Mouse (Mus musculus) embryonic facial prominence, embryonic 14.5 days (tissue): Measurements from ENCODE around the gene Mst1. TPM values are rescaled to one million over a fixed set of nuclear protein-coding genes. Genes with fewer than 3 reads are reported as not detected.
A peak's percentile ranks its signal among the peaks of the same experiment; 100 is the strongest.

ENCODE experiments used
- ATAC-seq: fragments of 200-750 bp; cut with Nextera tagmentation; 2 replicates; pipeline ENCODE4 v1.8.0; 2017; ENCODE audit warnings: low read depth, moderate number of reproducible peaks, moderate TSS enrichment
- DNase-seq: peaks from one replicate; pipeline ENCODE4 v3.0.0-alpha.2; 2015; ENCODE audit warnings: low spot score
- H3K27ac ChIP-seq: fragments of 300-500 bp; sonication (generic); replicated peaks from 2 replicates; pipeline ENCODE4 v1.5.1; 2014; ENCODE audit warnings: low read depth, mild to moderate bottlenecking, low read length, moderate library complexity
- H3K27me3 ChIP-seq: fragments of 300-500 bp; sonication (generic); replicated peaks from 2 replicates; pipeline ENCODE4 v1.6.1; 2014; ENCODE audit warnings: low read length; ENCODE audit not compliant: control insufficient read depth, insufficient read depth
- H3K36me3 ChIP-seq: fragments of 300-500 bp; sonication (generic); 2 replicates; pipeline ENCODE4 v1.6.1; 2014; ENCODE audit warnings: low read length, mixed read lengths; ENCODE audit not compliant: control insufficient read depth, insufficient read depth
- H3K4me1 ChIP-seq: fragments of 300-500 bp; sonication (generic); 2 replicates; pipeline ENCODE4 v1.6.1; 2014; ENCODE audit warnings: antibody characterized with exemption, low read length; ENCODE audit not compliant: control insufficient read depth, insufficient read depth
- H3K4me2 ChIP-seq: fragments of 300-500 bp; sonication (generic); 2 replicates; pipeline ENCODE4 v1.6.1; 2014; ENCODE audit warnings: low read depth, mild to moderate bottlenecking, low read length, moderate library complexity, mixed read lengths
- H3K4me3 ChIP-seq: fragments of 300-500 bp; sonication (generic); 2 replicates; pipeline ENCODE4 v1.5.1; 2014; ENCODE audit warnings: low read depth, mild to moderate bottlenecking, low read length
- H3K9ac ChIP-seq: fragments of 300-500 bp; sonication (generic); 2 replicates; pipeline ENCODE4 v1.6.1; 2014; ENCODE audit warnings: low read depth, mild to moderate bottlenecking, low read length, moderate library complexity, mixed read lengths
- H3K9me3 ChIP-seq: fragments of 300-500 bp; sonication (generic); 2 replicates; pipeline ENCODE4 v1.6.1; 2016; ENCODE audit warnings: low read length; ENCODE audit not compliant: control insufficient read depth
- WGBS: fragments of 180-500 bp; shearing (Covaris S2); extraction: QIAGEN DNeasy Blood & Tissue Kit; methylation state at CpG from one replicate; pipeline ENCODE4 v1.1.7; 2014; 5-methylcytosine and 5-hydroxymethylcytosine counted together
- polyA plus RNA-seq: library from polyadenylated mRNA; unstranded; fragments of >200 nt; fragmentation: Nextera tagmentation; extraction: Ambion mirVana; gene quantifications from 2 replicates; pipeline ENCODE4 v1.2.1, GENCODE M21; 2014

Gene Mst1
- polyA plus RNA-seq, 1 experiment from 2014 or later: 0.89 TPM

DNA sequence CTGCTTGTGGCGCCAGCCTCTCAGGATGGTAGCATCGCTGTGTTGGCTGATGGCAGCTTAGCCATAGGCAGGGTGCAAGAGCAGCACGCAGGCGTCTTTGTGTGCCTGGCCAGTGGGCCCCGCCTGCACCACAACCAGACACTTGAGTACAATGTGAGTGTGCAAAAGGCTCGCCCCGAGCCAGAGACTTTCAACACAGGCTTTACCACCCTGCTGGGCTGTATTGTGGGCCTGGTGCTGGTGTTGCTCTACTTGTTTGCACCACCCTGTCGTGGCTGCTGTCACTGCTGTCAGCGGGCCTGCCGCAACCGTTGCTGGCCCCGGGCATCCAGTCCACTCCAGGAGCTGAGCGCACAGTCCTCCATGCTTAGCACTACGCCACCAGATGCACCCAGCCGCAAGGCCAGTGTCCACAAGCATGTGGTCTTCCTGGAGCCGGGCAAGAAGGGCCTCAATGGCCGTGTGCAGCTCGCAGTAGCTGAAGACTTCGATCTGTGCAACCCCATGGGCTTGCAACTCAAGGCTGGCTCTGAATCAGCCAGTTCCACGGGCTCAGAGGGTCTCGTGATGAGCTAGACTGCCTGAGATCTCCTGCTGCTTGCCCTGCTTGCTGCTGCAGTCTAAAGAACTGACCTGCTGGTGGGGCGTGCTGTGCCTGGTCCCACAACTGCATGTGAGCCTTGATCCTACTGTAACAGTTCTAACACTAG lies 25.8 kb upstream of the Mst1 start:
- Histone ChIP-seq H3K9ac (no peak overlapping the region), H3K4me3 (no peak overlapping the region), H3K4me2 (no peak overlapping the region), H3K4me1 (0 out of 2 replicates have a peak, but pooled peaks cover 4% of the 10 kb centered on the region), H3K27me3 (no peaks in the 10 kb centered on the region), H3K9me3 (no peaks in the 10 kb centered on the region), H3K27ac (no peak overlapping the region), H3K36me3 (peaks cover 81% of the 10 kb centered on the region)
- no peak for DNase-seq
- ATAC-seq: no peak
- 90% methylated on average over 22 of the region's 22 CpGs for WGBS

DNA sequence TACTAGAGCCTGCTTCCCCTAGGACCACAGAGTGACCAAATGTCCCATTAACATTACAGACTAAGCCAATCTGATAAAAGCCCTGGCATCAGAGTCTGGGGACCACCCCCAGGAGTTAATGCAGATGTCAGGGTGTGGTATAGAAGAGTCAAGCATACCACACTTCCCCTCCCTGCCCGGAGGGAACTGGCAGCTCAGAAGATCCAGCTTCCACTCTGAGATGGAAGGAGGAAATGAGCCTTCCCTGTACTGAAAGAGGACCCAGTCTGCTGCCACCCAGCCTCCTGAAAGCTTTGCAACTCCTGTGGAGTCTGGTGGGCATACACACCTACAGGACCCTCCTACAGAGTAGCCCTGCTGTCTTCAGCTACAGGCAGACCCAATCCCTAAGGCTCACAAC lies 25.2 kb upstream of the Mst1 start:
- Histone ChIP-seq H3K9ac (0 out of 2 replicates have a peak overlapping the region, but pooled peaks have one; percentile 14), H3K36me3 (peaks cover 86% of the 10 kb centered on the region)
- no peak for DNase-seq

DNA sequence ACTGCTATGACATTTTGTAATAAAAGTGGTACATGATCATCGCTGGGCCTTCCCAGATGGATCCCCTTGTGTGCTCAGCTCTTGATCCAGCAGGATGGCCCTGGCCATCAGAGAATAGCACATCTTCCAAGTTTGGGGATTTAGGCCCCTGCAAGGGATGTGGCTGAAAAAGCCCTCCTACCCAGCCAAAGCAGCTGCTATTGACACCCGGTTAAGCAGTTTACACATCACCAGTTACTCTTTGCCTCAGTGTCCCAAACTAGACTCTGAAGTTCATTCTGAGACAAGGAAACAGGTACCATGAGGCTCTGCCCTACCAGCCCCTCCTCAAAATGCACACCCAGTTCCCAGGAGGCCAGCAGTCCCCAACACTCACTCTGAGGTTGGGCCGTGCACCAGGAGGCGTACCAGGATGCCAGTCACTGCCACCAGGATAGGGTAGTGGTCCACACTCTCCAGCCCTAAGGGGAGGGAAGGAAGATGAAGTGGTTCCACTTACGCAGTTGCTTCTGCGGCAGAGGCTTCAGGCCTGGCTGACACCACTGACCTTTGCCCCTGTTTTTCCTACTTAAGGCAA lies 24.5 kb upstream of the Mst1 start:
- no peak overlapping the region for H3K4me2 ChIP-seq
- H3K36me3 ChIP-seq: peaks cover 84% of the 10 kb centered on the region
- H3K27me3 ChIP-seq: no peaks in the 10 kb centered on the region
- H3K9me3 ChIP-seq: no peaks in the 10 kb centered on the region
- H3K9ac ChIP-seq: 0 out of 2 replicates have a peak overlapping the region, but pooled peaks have one; percentile 14
- WGBS: 94% methylated on average over 6 of the region's 6 CpGs
- no peaks in the 10 kb centered on the region for H3K4me1 ChIP-seq
- no peak for ATAC-seq
- no peak overlapping the region for H3K27ac ChIP-seq
- DNase-seq: no peak
- no peak overlapping the region for H3K4me3 ChIP-seq

More for the DNA sequence above, 25.2 kb upstream of the Mst1 start:
- Histone ChIP-seq H3K27me3 (no peaks in the 10 kb centered on the region), H3K4me3 (no peak overlapping the region), H3K4me2 (no peak overlapping the region), H3K4me1 (no peaks in the 10 kb centered on the region), H3K27ac (no peak overlapping the region), H3K9me3 (no peaks in the 10 kb centered on the region)
- no peak for ATAC-seq
- 83% methylated on average over 1 of the region's 1 CpGs for WGBS

DNA sequence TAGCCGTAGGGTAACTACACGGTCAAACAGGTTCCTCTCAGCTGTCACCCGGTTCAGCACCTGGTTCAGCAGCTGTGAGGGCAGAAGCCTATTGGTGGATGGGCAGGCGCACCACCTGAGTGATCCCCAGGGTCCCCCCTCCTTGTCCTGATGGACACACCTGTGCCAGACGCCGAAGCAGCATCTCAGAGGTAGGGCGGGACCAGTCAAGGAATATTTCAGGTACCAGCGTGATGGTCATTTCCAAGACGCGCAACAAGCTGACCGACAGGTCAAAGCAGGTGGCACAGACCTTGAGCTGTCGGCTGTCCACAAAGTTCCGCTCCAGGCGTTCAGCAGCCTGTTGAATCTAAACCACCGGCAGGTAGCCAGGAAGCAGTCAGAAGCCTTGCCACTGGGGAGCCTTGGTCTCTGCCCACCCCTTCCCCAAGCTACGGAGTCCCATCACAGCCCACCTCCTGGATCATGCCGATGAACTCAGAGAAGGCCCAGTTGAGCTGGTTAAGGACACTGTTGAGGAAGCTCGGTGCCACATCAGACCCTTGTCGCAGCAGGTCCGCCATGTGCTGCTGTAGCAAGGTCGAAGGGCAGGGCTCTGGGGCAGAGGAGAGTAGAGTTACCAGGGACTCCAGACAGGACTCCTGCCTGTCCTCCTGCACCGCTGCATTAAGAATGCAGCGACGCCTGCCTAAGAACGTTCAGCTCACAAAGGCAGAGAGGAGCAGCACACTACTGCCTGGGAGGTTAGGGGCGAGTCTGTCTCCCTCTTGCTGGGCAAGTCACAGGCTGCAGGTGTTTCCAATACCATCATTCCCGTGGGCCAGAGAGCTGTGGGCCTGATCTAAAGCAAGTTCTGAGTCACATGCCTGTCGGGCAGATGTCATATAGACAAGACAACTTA lies 23.6 kb upstream of the Mst1 start:
- Histone ChIP-seq H3K4me3 (no peak overlapping the region), H3K4me2 (no peak overlapping the region), H3K36me3 (peaks cover 80% of the 10 kb centered on the region), H3K9ac (no peak overlapping the region), H3K9me3 (no peaks in the 10 kb centered on the region), H3K27me3 (no peaks in the 10 kb centered on the region), H3K27ac (no peak overlapping the region), H3K4me1 (no peaks in the 10 kb centered on the region)
- ATAC-seq (no peak), DNase-seq (no peak)
- WGBS: 83% methylated on average over 25 of the region's 28 CpGs

DNA sequence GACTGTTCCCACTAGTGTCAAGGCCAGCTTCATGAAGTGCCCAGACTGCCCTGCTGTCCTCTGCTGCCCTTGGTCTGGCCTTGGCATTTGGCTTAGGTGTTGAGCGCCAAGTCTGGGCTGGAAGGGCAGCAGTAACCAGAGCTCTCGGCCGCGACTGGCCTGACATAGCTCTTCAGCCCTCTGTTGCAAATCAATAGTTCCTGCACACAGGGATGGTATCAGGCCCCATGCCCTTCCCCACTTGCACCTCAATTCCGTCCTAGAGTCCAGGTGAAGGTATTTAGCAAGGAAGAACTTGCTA lies 23.0 kb upstream of the Mst1 start:
- H3K36me3 ChIP-seq: peaks cover 79% of the 10 kb centered on the region
- 81% methylated on average over 5 of the region's 5 CpGs for WGBS

DNA sequence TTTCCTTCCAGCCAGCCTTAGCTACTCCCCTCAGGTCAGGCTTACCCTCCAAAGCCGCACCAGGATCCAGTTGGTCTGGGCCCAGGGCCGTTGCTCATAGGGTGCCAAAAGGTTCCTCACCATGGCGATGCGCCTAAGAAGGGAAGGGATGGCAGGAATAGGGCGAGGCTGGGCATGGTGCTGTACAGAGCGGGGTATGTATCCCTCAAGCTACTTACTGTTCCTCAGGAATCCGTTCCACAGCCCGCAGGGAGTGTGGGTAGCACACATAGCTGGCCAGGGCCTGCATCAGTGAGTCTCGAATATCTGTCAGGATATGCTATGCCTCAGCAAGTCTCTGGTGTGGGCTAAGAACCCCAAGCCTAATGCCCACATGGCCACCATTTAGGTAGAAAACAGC lies 21.9 kb upstream of the Mst1 start:
- Histone ChIP-seq H3K27ac (no peak overlapping the region), H3K4me2 (no peak overlapping the region), H3K36me3 (peaks cover 88% of the 10 kb centered on the region), H3K9me3 (no peaks in the 10 kb centered on the region), H3K4me1 (no peaks in the 10 kb centered on the region), H3K9ac (no peak overlapping the region), H3K4me3 (no peak overlapping the region), H3K27me3 (no peaks in the 10 kb centered on the region)
- DNase-seq (no peak), ATAC-seq (no peak)
- 88% methylated on average over 9 of the region's 9 CpGs for WGBS

More for the DNA sequence above, 23.0 kb upstream of the Mst1 start:
- DNase-seq (no peak), ATAC-seq (no peak)
- Histone ChIP-seq H3K4me2 (no peak overlapping the region), H3K27me3 (no peaks in the 10 kb centered on the region), H3K4me1 (no peaks in the 10 kb centered on the region), H3K9ac (no peak overlapping the region), H3K4me3 (no peak overlapping the region), H3K27ac (no peak overlapping the region), H3K9me3 (no peaks in the 10 kb centered on the region)

DNA sequence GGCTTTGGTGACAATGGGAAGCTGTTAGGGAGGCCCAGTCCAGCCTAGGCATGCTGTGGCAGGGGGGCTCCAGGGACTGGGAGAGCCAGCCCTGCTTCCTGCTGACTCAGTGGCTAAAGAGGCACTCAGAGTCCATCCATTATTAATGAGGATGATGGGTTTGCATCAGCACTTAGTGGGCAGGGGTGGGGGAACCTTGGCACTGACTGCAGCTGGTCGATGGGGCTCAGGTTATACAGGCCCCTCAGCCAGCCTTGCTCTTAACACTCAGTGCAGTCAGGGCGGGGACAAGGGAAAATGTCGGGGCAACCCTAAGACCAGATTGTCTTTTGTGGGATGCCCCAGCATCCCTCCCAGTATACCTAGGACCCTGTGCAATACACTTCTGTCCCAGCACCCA lies 18.1 kb upstream of the Mst1 start:
- Histone ChIP-seq H3K4me2 (no peak overlapping the region), H3K4me3 (no peak overlapping the region), H3K27me3 (no peaks in the 10 kb centered on the region), H3K36me3 (peaks cover 72% of the 10 kb centered on the region), H3K9ac (no peak overlapping the region), H3K9me3 (no peaks in the 10 kb centered on the region), H3K27ac (no peak overlapping the region), H3K4me1 (no peaks in the 10 kb centered on the region)
- DNase-seq (no peak), ATAC-seq (no peak)
- WGBS: 85% methylated on average over 3 of the region's 3 CpGs

DNA sequence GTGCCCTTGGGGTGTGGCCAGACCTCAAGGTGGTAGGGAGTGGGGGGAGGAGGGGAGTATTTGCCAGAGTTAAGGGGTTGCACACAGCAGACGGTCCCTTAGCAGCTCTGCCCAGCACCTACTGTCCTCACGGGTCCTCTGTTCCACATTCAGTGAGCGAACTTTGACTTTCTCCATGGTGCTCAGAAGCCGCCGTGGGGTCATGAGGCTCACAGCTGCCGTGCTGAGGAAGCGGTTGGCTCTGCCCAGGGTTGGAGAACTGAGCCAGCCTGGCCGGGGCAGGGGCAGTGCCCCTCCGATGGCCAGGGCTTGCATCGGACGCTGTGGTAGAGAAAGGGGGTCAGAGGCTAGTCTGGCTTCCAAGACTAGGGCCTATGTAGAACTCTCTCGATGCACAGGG lies 16.9 kb upstream of the Mst1 start:
- Histone ChIP-seq H3K4me2 (no peak overlapping the region), H3K4me3 (no peak overlapping the region), H3K9ac (no peak overlapping the region), H3K36me3 (peaks cover 62% of the 10 kb centered on the region), H3K27ac (no peak overlapping the region), H3K27me3 (no peaks in the 10 kb centered on the region), H3K9me3 (no peaks in the 10 kb centered on the region), H3K4me1 (no peaks in the 10 kb centered on the region)
- DNase-seq (no peak), ATAC-seq (no peak)
- 81% methylated on average over 12 of the region's 12 CpGs for WGBS
